Comparison of ENCODE assay signal across 22 mouse cellular contexts in the genomic region with DNA sequence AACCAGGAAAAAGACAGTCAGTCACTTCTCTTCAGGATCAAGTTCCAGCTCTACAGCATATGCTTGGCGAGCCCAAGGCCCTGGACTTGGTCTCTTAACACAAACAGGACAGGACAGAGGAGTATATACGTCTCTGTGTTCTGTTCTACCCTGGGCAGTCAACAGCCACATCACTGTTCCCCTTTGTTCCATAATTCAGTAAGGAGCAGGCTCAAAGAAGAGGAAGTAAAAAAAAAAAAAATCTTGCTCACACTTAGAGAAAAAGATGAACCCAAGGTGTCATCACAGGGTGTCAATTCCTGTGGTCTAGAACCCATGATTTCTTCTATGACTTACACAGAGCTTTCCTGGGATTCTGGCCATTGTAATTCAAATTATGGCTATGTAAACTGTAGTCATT.
DNase-seq lines count a peak whose midpoint lies in the region; ATAC-seq and TF ChIP-seq lines count a peak whose summit lies in the region.
"Had no signal": no experiment of that assay in that cellular context is flagged by ENCODE, and none has a peak within 500 bp of the region (broad histone marks: within the 10 kb centered on the region; RNA-seq: fewer than 3 reads in every experiment).

No protein-coding gene starts in this region.

- H3K36me3 ChIP-seq in heart, embryonic 13.5 days: peaks cover 53% of the 10 kb centered on the region
- peaks cover 3 to 35% of the 10 kb centered on the region in 2 experiments for H3K36me3 ChIP-seq in CH12.LX (replicated peaks in 1 of 2; ENCODE audit: control insufficient read depth in 1 of 2, insufficient read depth in 1 of 2, low read length in 1 of 2)

- in situ Hi-C loops in CH12.LX (cut with MboI; ENCODE audit: low pct_ligation_motif_present, low pct_unique_long_range_greater_than_20kb, low sequenced_read_pairs): no loop called here

- H3K9ac ChIP-seq in heart, embryonic 13.5 days: no peak overlapping the region
- H3K9ac ChIP-seq in CH12.LX (ENCODE audit: insufficient read depth, low read depth): no peak overlapping the region
- H3K9ac ChIP-seq: forebrain, embryonic 13.5 days; forebrain, postnatal 0 days; hindbrain, embryonic 12.5 days had no signal

- no peak for TF ChIP-seq POLR2A in CH12.LX (IDR thresholded peaks at IDR 0.05; ENCODE audit: low read depth, low read length)
- TF ChIP-seq POLR2A in bone marrow macrophage, adult 2 months (IDR thresholded peaks at IDR 0.05; ENCODE audit: borderline replicate concordance, low read depth, low read length): no peak

- intact Hi-C loops in heart, postnatal 36 days (cut with DNase I): loop anchor here (5.0 kb wide), 1 partner anchor 48 kb away; no protein-coding TSS in a partner anchor
- intact Hi-C loops in left cerebral cortex, postnatal 10 days (cut with DNase I): no loop called here

- TF ChIP-seq EP300 in CH12.LX (IDR thresholded peaks at IDR 0.05; ENCODE audit: low read length): no peak

- dilution Hi-C loops in CH12.LX (cut with MboI; ENCODE audit: extremely low pct_ligation_motif_present, extremely low pct_unique_long_range_greater_than_20kb, low sequenced_read_pairs): no loop called here

- H3K27ac ChIP-seq in heart, embryonic 13.5 days (replicated peaks): 0 out of 2 replicates have a peak overlapping the region, but pooled peaks have one; percentile 32
- H3K27ac ChIP-seq in CH12.LX (ENCODE audit: insufficient read depth, low read depth): no peak overlapping the region
- H3K27ac ChIP-seq in bone marrow macrophage, adult 2 months (ENCODE audit: insufficient read depth, low read depth, low read length): 0 out of 2 replicates have a peak overlapping the region, but pooled peaks have one; percentile 21
- H3K27ac ChIP-seq: embryonic facial prominence, embryonic 10.5 days; forebrain, embryonic 13.5 days; heart, adult 2 months; hindbrain, embryonic 12.5 days had no signal

- no peaks in the 10 kb centered on the region for H3K27me3 ChIP-seq in heart, embryonic 13.5 days (replicated peaks)
- H3K27me3 ChIP-seq in CH12.LX (replicated peaks): no peaks in the 10 kb centered on the region
- H3K27me3 ChIP-seq: forebrain, embryonic 13.5 days; hindbrain, embryonic 12.5 days had no signal

- no peak for TF ChIP-seq CTCF in CH12.LX (conservative IDR thresholded peaks at IDR 0.05 in 1 of 2, IDR thresholded peaks at IDR 0.05 in 1 of 2; ENCODE audit: low read depth in 2 of 2, low read length in 2 of 2)
- TF ChIP-seq CTCF in bone marrow macrophage, adult 2 months (IDR thresholded peaks at IDR 0.05; ENCODE audit: low read depth, low read length): no peak

- no peak for DNase-seq in heart, postnatal 36 days
- no peak for DNase-seq in CH12.LX (ENCODE audit: extremely low read depth)
- no peak for DNase-seq in left cerebral cortex, postnatal 10 days (ENCODE audit: extremely low spot score in 1 of 2, low spot score in 2 of 2)
- no peak for DNase-seq in B cell, adult 2 months
- DNase-seq in ovary, postnatal 10 days (ENCODE audit: low spot score): no peak
- DNase-seq: adrenal gland, postnatal 14 days; cerebellum, adult 18-20 months; cerebellum, adult 9-11 months; cerebellum, postnatal 36 days; forebrain, postnatal 0 days; gastrocnemius, postnatal 36 days; heart, adult 2 months had no signal

- H3K4me2 ChIP-seq in heart, embryonic 13.5 days: no peak overlapping the region
- no peak overlapping the region for H3K4me2 ChIP-seq in CH12.LX (ENCODE audit: insufficient read depth, low read depth, poor library complexity, severe bottlenecking)
- H3K4me2 ChIP-seq: forebrain, embryonic 13.5 days; heart, embryonic 11.5 days; hindbrain, embryonic 12.5 days had no signal

- peaks cover 29% of the 10 kb centered on the region for H3K4me1 ChIP-seq in heart, embryonic 13.5 days
- H3K4me1 ChIP-seq in CH12.LX (ENCODE audit: control insufficient read depth in 1 of 2, insufficient read depth in 2 of 2): peaks cover 10 to 57% of the 10 kb centered on the region in 2 experiments
- peaks cover 16% of the 10 kb centered on the region for H3K4me1 ChIP-seq in bone marrow macrophage, adult 2 months (ENCODE audit: control insufficient read depth, insufficient read depth, low read length)
- H3K4me1 ChIP-seq: embryonic facial prominence, embryonic 10.5 days; forebrain, embryonic 13.5 days had no signal

- WGBS in heart, embryonic 13.5 days: 88% methylated on average over 2 of the region's 2 CpGs

- H3K4me3 ChIP-seq in heart, embryonic 13.5 days: no peak overlapping the region
- H3K4me3 ChIP-seq in CH12.LX (replicated peaks in 1 of 3; ENCODE audit: low read depth in 2 of 3, low read length in 2 of 3, poor library complexity in 1 of 3): no peak overlapping the region
- H3K4me3 ChIP-seq in bone marrow macrophage, adult 2 months (ENCODE audit: insufficient read depth, low read length): no peak overlapping the region
- H3K4me3 ChIP-seq: embryonic facial prominence, embryonic 10.5 days; forebrain, embryonic 13.5 days; heart, adult 2 months; hindbrain, embryonic 12.5 days had no signal

- H3K9me3 ChIP-seq in heart, embryonic 13.5 days: no peaks in the 10 kb centered on the region
- no peaks in the 10 kb centered on the region for H3K9me3 ChIP-seq in CH12.LX (replicated peaks; ENCODE audit: low read length)
- H3K9me3 ChIP-seq: embryonic facial prominence, embryonic 10.5 days; forebrain, embryonic 13.5 days; hindbrain, embryonic 12.5 days had no signal

- TF ChIP-seq RAD21 in CH12.LX (IDR thresholded peaks at IDR 0.05; ENCODE audit: low read depth, low read length): no peak

- ATAC-seq in heart, embryonic 13.5 days (ENCODE audit: extremely low read depth, insufficient number of reproducible peaks, low FRiP score, low TSS enrichment): no peak
- peak; percentile 58 for ATAC-seq in megakaryocyte progenitor cell, adult 5-6 weeks (replicated peaks; ENCODE audit: poor library complexity)
- ATAC-seq: activated CD4-positive, CD25-positive, alpha-beta regulatory T cell, adult 4 months; forebrain, embryonic 13.5 days; forebrain, postnatal 0 days; hindbrain, embryonic 16.5 days; inflammation-experienced regulatory T-cells, adult 6 months had no signal

- no peaks in the 10 kb centered on the region for H3K79me2 ChIP-seq in CH12.LX (replicated peaks; ENCODE audit: control insufficient read depth, extremely low read depth, insufficient read depth, poor library complexity, severe bottlenecking)

TF ChIP-seq in CH12.LX, 34 proteins besides CTCF, POLR2A, EP300 and RAD21:
- TF ChIP-seq MYC (IDR thresholded peaks at IDR 0.05; ENCODE audit: low read depth, low read length): no peak
- TF ChIP-seq SIN3A (IDR thresholded peaks at IDR 0.05; ENCODE audit: low read length): no peak
- TF ChIP-seq ELF1 (IDR thresholded peaks at IDR 0.05; ENCODE audit: low read depth, low read length): no peak
- TF ChIP-seq MAZ (IDR thresholded peaks at IDR 0.05; ENCODE audit: low read depth, low read length): no peak
- peak; percentile 72 for TF ChIP-seq ZNF384 (IDR thresholded peaks at IDR 0.05; ENCODE audit: low read depth, low read length)
- no peak for TF ChIP-seq TCF12 (IDR thresholded peaks at IDR 0.05; ENCODE audit: low read depth, low read length)
- TF ChIP-seq PAX5 (IDR thresholded peaks at IDR 0.05; ENCODE audit: low read length): no peak
